Mouse (Mus musculus): ENCODE data around the gene Xlr5c.
"Not testable (repeated sequence)": the region's sequence is repeated elsewhere in the genome, so short reads cannot be mapped to it uniquely, and the experiment has no call there.

- TF ChIP-seq POLR2A (IDR thresholded peaks at IDR 0.05; ENCODE audit: insufficient read depth, low read length); CTCF (IDR thresholded peaks at IDR 0.05; ENCODE audit: low read depth, low read length); EP300 (IDR thresholded peaks at IDR 0.05; ENCODE audit: insufficient read depth, low read depth, low read length): not testable (repeated sequence)
Measured at GRCm38 (mm10) chrX:73262428-73262827, 30.3 kb downstream of the Xlr5c start.
